Mouse (Mus musculus): ENCODE measurements around the gene Ubxn11. TPM values are rescaled to one million over a fixed set of nuclear protein-coding genes. Genes with fewer than 3 reads are reported as not detected.

Gene Ubxn11
- total and polyA plus RNA-seq, 2 experiments, result 0.09 to 0.66 TPM

GRCm38 (mm10) chr4:134126300-134127120, 24.1 kb downstream of the Ubxn11 start:
- no peaks in the 10 kb centered on the region for H3K79me2 ChIP-seq (ENCODE audit: control insufficient read depth, insufficient read depth, low read length)
- no peak overlapping the region for H3K27ac ChIP-seq (replicated peaks; ENCODE audit: insufficient read depth, low read depth, low read length)
- DNase-seq (ENCODE audit: extremely low read depth, low read depth, low spot score), result no peak
- no peak for TF ChIP-seq POLR2A (IDR thresholded peaks at IDR 0.05; ENCODE audit: extremely low read depth, insufficient read depth, low read length)
- no peak for TF ChIP-seq CTCF (IDR thresholded peaks at IDR 0.05; ENCODE audit: low read depth, low read length)
- no peaks in the 10 kb centered on the region for H3K27me3 ChIP-seq (ENCODE audit: control insufficient read depth, insufficient read depth, low read length)
- H3K4me1 ChIP-seq (ENCODE audit: control insufficient read depth, insufficient read depth, low read length), result peaks cover 3% of the 10 kb centered on the region; the same call in 1 of the 2 replicates
- peaks cover 10% of the 10 kb centered on the region for H3K36me3 ChIP-seq (ENCODE audit: control insufficient read depth, insufficient read depth, low read length)
- no peak overlapping the region for H3K9ac ChIP-seq (ENCODE audit: low read depth, low read length)
- no peak overlapping the region for H3K4me3 ChIP-seq (ENCODE audit: insufficient read depth, low read depth, low read length)
- 93% methylated on average over 21 of the region's 21 CpGs for WGBS

- TF ChIP-seq POLR2A (IDR thresholded peaks at IDR 0.05; ENCODE audit: extremely low read depth, insufficient read depth, low read length) (no peak), CTCF (IDR thresholded peaks at IDR 0.05; ENCODE audit: low read depth, low read length) (no peak)
- Histone ChIP-seq H3K4me1 (ENCODE audit: control insufficient read depth, insufficient read depth, low read length) (peaks cover 3% of the 10 kb centered on the region; the same call in 1 of the 2 replicates), H3K27me3 (ENCODE audit: control insufficient read depth, insufficient read depth, low read length) (no peaks in the 10 kb centered on the region), H3K27ac (replicated peaks; ENCODE audit: insufficient read depth, low read depth, low read length) (no peak overlapping the region), H3K79me2 (ENCODE audit: control insufficient read depth, insufficient read depth, low read length) (no peaks in the 10 kb centered on the region), H3K4me3 (ENCODE audit: insufficient read depth, low read depth, low read length) (no peak overlapping the region), H3K9ac (ENCODE audit: low read depth, low read length) (no peak overlapping the region), H3K36me3 (ENCODE audit: control insufficient read depth, insufficient read depth, low read length) (peaks cover 12% of the 10 kb centered on the region)
- WGBS, result 94% methylated on average over 7 of the region's 7 CpGs
- no peak for DNase-seq (ENCODE audit: extremely low read depth, low read depth, low spot score)
These were observed 24.7 kb downstream of the Ubxn11 start for GRCm38 (mm10) chr4:134127121-134127455.

- no peaks in the 10 kb centered on the region for H3K27me3 ChIP-seq (ENCODE audit: control insufficient read depth, insufficient read depth, low read length)
- peaks cover 3% of the 10 kb centered on the region; the same call in 1 of the 2 replicates for H3K4me1 ChIP-seq (ENCODE audit: control insufficient read depth, insufficient read depth, low read length)
- H3K79me2 ChIP-seq (ENCODE audit: control insufficient read depth, insufficient read depth, low read length), result no peaks in the 10 kb centered on the region
- TF ChIP-seq POLR2A (IDR thresholded peaks at IDR 0.05; ENCODE audit: extremely low read depth, insufficient read depth, low read length) (no peak), CTCF (IDR thresholded peaks at IDR 0.05; ENCODE audit: low read depth, low read length) (no peak)
- H3K4me3 ChIP-seq (ENCODE audit: insufficient read depth, low read depth, low read length), result peak overlapping the region; percentile 79; the same call in 1 of the 2 replicates
- 68% methylated on average over 8 of the region's 8 CpGs for WGBS
- DNase-seq (ENCODE audit: extremely low read depth, low read depth, low spot score), result no peak
- H3K36me3 ChIP-seq (ENCODE audit: control insufficient read depth, insufficient read depth, low read length), result peaks cover 14% of the 10 kb centered on the region
- H3K27ac ChIP-seq (replicated peaks; ENCODE audit: insufficient read depth, low read depth, low read length), result no peak overlapping the region
- peak overlapping the region; percentile 81 for H3K9ac ChIP-seq (ENCODE audit: low read depth, low read length)
These were observed 25.4 kb downstream of the Ubxn11 start for GRCm38 (mm10) chr4:134127793-134128192.

- TF ChIP-seq POLR2A (IDR thresholded peaks at IDR 0.05; ENCODE audit: extremely low read depth, insufficient read depth, low read length) (0 out of 2 replicates have a peak, but pooled peaks have one; percentile 22), CTCF (IDR thresholded peaks at IDR 0.05; ENCODE audit: low read depth, low read length) (no peak)
- peaks cover 3% of the 10 kb centered on the region; the same call in 1 of the 2 replicates for H3K4me1 ChIP-seq (ENCODE audit: control insufficient read depth, insufficient read depth, low read length)
- H3K4me3 ChIP-seq (ENCODE audit: insufficient read depth, low read depth, low read length), result peak within 1 kb of the TSS; percentile 79
- H3K27ac ChIP-seq (replicated peaks; ENCODE audit: insufficient read depth, low read depth, low read length), result peak within 1 kb of the TSS; percentile 19; the same call in 1 of the 2 replicates
- peak within 1 kb of the TSS; percentile 81 for H3K9ac ChIP-seq (ENCODE audit: low read depth, low read length)
- WGBS, result 8% methylated on average over 50 of the region's 50 CpGs
- no peaks in the 10 kb centered on the region for H3K27me3 ChIP-seq (ENCODE audit: control insufficient read depth, insufficient read depth, low read length)
- peaks cover 16% of the 10 kb centered on the region for H3K36me3 ChIP-seq (ENCODE audit: control insufficient read depth, insufficient read depth, low read length)
- DNase-seq (ENCODE audit: extremely low read depth, low read depth, low spot score), result peak; percentile 40
- no peaks in the 10 kb centered on the region for H3K79me2 ChIP-seq (ENCODE audit: control insufficient read depth, insufficient read depth, low read length)
These were observed 26.0 kb downstream of the Ubxn11 start, which contains the start of gene Sh3bgrl3 for GRCm38 (mm10) chr4:134128221-134128982. Sh3bgrl3 (minus strand) TSS chr4:134128789.

- 19% methylated on average over 14 of the region's 14 CpGs for WGBS
- TF ChIP-seq POLR2A (IDR thresholded peaks at IDR 0.05; ENCODE audit: extremely low read depth, insufficient read depth, low read length) (no peak), CTCF (IDR thresholded peaks at IDR 0.05; ENCODE audit: low read depth, low read length) (no peak)
- H3K4me3 ChIP-seq (ENCODE audit: insufficient read depth, low read depth, low read length), result peak overlapping the region; percentile 79
- H3K36me3 ChIP-seq (ENCODE audit: control insufficient read depth, insufficient read depth, low read length), result peaks cover 19% of the 10 kb centered on the region
- H3K27me3 ChIP-seq (ENCODE audit: control insufficient read depth, insufficient read depth, low read length), result no peaks in the 10 kb centered on the region
- H3K9ac ChIP-seq (ENCODE audit: low read depth, low read length), result peak overlapping the region; percentile 52
- H3K4me1 ChIP-seq (ENCODE audit: control insufficient read depth, insufficient read depth, low read length), result peaks cover 3% of the 10 kb centered on the region; the same call in 1 of the 2 replicates
- DNase-seq (ENCODE audit: extremely low read depth, low read depth, low spot score), result no peak
- peak overlapping the region; percentile 19; the same call in 1 of the 2 replicates for H3K27ac ChIP-seq (replicated peaks; ENCODE audit: insufficient read depth, low read depth, low read length)
- H3K79me2 ChIP-seq (ENCODE audit: control insufficient read depth, insufficient read depth, low read length), result no peaks in the 10 kb centered on the region
These were observed 26.6 kb downstream of the Ubxn11 start for GRCm38 (mm10) chr4:134128983-134129362.
